Mouse (Mus musculus): ENCODE data around the gene Zbtb25.

Zbtb25 gene

GRCm38 (mm10) chr12:76376649-76377048, 7.2 kb upstream of the Zbtb25 start:
- in situ Hi-C loops (cut with MseI, MboI): no loop called here

- in situ Hi-C loops (cut with MseI, MboI): no loop called here
Measured at GRCm38 (mm10) chr12:76375506-76375905, 6.1 kb upstream of the Zbtb25 start.

GRCm38 (mm10) chr12:76374911-76375310, 5.5 kb upstream of the Zbtb25 start:
- in situ Hi-C loops (cut with MseI, MboI): no loop called here

GRCm38 (mm10) chr12:76373991-76374390, 4.6 kb upstream of the Zbtb25 start:
- in situ Hi-C loops (cut with MseI, MboI): no loop called here

GRCm38 (mm10) chr12:76372881-76373818, 3.7 kb upstream of the Zbtb25 start:
- in situ Hi-C loops (cut with MseI, MboI): no loop called here

- in situ Hi-C loops (cut with MseI, MboI): no loop called here
Measured at GRCm38 (mm10) chr12:76372046-76372445, 2.6 kb upstream of the Zbtb25 start.

- in situ Hi-C loops (cut with MseI, MboI): no loop called here
Measured at GRCm38 (mm10) chr12:76370831-76371571, 1.6 kb upstream of the Zbtb25 start.

- in situ Hi-C loops (cut with MseI, MboI): no loop called here
Measured at GRCm38 (mm10) chr12:76369978-76370830, 802 bp upstream of the Zbtb25 start, which contains the start of gene Zbtb1. Gene Zbtb1, plus strand, starts transcription at chr12:76370266.

- in situ Hi-C loops (cut with MseI, MboI): no loop called here
Measured at GRCm38 (mm10) chr12:76368790-76369205, 604 bp downstream of the Zbtb25 start.

GRCm38 (mm10) chr12:76368201-76368789, 1.1 kb downstream of the Zbtb25 start:
- in situ Hi-C loops (cut with MseI, MboI): no loop called here

- in situ Hi-C loops (cut with MseI, MboI): no loop called here
Measured at GRCm38 (mm10) chr12:76367096-76367995, 2.1 kb downstream of the Zbtb25 start.

- in situ Hi-C loops (cut with MseI, MboI): no loop called here
Measured at GRCm38 (mm10) chr12:76366276-76366675, 3.1 kb downstream of the Zbtb25 start.

GRCm38 (mm10) chr12:76362303-76362676, 7.1 kb downstream of the Zbtb25 start:
- in situ Hi-C loops (cut with MseI, MboI): no loop called here

- in situ Hi-C loops (cut with MseI, MboI): no loop called here
Measured at GRCm38 (mm10) chr12:76361405-76362302, 7.7 kb downstream of the Zbtb25 start.

- in situ Hi-C loops (cut with MseI, MboI): no loop called here
Measured at GRCm38 (mm10) chr12:76360868-76361267, 8.5 kb downstream of the Zbtb25 start.

GRCm38 (mm10) chr12:76349680-76350220, 19.7 kb downstream of the Zbtb25 start:
- in situ Hi-C loops (cut with MseI, MboI): no loop called here

GRCm38 (mm10) chr12:76345759-76346455, 23.5 kb downstream of the Zbtb25 start:
- in situ Hi-C loops (cut with MseI, MboI): no loop called here

- in situ Hi-C loops (cut with MseI, MboI): no loop called here
Measured at GRCm38 (mm10) chr12:76341080-76341479, 28.3 kb downstream of the Zbtb25 start.

Data from mouse trophoblast stem cell (cell line).